Mouse (Mus musculus) neural tube, embryonic 14.5 days (tissue): ENCODE measurements around the gene Hist1h2aa. TPM values are rescaled to one million over a fixed set of nuclear protein-coding genes. Genes with fewer than 3 reads are reported as not detected.
A peak's percentile ranks its signal among the peaks of the same experiment; 100 is the strongest.

Source experiments
- ATAC-seq: fragments of 200-750 bp; cut with Nextera tagmentation; 2 replicates; pipeline ENCODE4 v1.8.0; 2017; ENCODE audit warnings: low read depth, mild to moderate bottlenecking, moderate TSS enrichment, moderate library complexity
- H3K27ac ChIP-seq: fragments of 300-500 bp; sonication (generic); 2 replicates; pipeline ENCODE4 v1.5.1; 2014; ENCODE audit warnings: low read depth, mild to moderate bottlenecking, control low read depth, low read length, moderate library complexity, mixed read lengths
- H3K27me3 ChIP-seq: fragments of 300-500 bp; sonication (generic); 2 replicates; pipeline ENCODE4 v1.6.1; 2014; ENCODE audit warnings: low read length; ENCODE audit not compliant: control insufficient read depth, insufficient read depth
- H3K36me3 ChIP-seq: fragments of 300-500 bp; sonication (generic); 2 replicates; pipeline ENCODE4 v1.6.1; 2014; ENCODE audit warnings: low read length, mixed read lengths; ENCODE audit not compliant: control insufficient read depth, insufficient read depth
- H3K4me1 ChIP-seq: fragments of 300-500 bp; sonication (generic); 2 replicates; pipeline ENCODE4 v1.6.1; 2014; ENCODE audit warnings: low read length; ENCODE audit not compliant: control insufficient read depth, insufficient read depth
- H3K4me2 ChIP-seq: fragments of 300-500 bp; sonication (generic); 2 replicates; pipeline ENCODE4 v1.6.1; 2014; ENCODE audit warnings: mild to moderate bottlenecking, low read depth, low read length, control low read depth
- H3K4me3 ChIP-seq: fragments of 300-500 bp; sonication (generic); 2 replicates; pipeline ENCODE4 v1.5.1; 2014; ENCODE audit warnings: low read depth, low read length, control low read depth, mixed read lengths
- H3K9ac ChIP-seq: fragments of 300-500 bp; sonication (generic); replicated peaks from 2 replicates; pipeline ENCODE4 v1.6.1; 2014; ENCODE audit warnings: low read depth, mild to moderate bottlenecking, control low read depth, low read length, mixed read lengths
- H3K9me3 ChIP-seq: fragments of 300-500 bp; sonication (generic); 2 replicates; pipeline ENCODE4 v1.6.1; 2016; ENCODE audit warnings: low read length; ENCODE audit not compliant: control insufficient read depth
- WGBS: fragments of 180-500 bp; shearing (Covaris S2); extraction: QIAGEN DNeasy Blood & Tissue Kit; methylation state at CpG from one replicate; pipeline ENCODE4 v1.1.7; 2014; 5-methylcytosine and 5-hydroxymethylcytosine counted together
- polyA plus RNA-seq: library from polyadenylated mRNA; unstranded; fragments of >200 nt; fragmentation: Nextera tagmentation; extraction: Ambion mirVana; gene quantifications from 2 replicates; pipeline ENCODE4 v1.2.1, GENCODE M21; 2014

Hist1h2aa gene
- polyA plus RNA-seq, 1 experiment from 2014 or later, result not detected

DNA sequence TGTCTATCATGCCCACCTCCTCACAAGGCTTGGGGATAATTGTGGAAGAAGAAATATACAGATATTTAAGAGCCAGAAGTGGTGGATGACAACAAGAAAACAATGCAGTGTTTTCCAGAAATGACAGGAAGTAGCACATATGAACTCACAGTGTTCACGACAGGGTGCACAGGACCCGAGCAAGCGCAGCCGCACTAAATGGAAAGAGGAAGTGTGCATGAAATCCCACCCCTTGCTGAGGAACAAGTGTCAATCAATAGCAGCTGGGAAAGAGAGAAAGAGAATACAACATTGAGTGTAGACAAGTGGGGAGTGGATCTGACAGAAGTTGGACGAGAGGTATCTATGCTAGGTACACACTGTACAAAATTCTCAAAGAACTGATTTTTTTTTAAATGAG lies 22.9 kb upstream of the Hist1h2aa start:
- no peak for ATAC-seq
- H3K4me3 ChIP-seq, result no peak overlapping the region
- H3K36me3 ChIP-seq, result no peaks in the 10 kb centered on the region
- no peak overlapping the region for H3K9ac ChIP-seq
- no peaks in the 10 kb centered on the region for H3K9me3 ChIP-seq
- H3K27me3 ChIP-seq, result no peaks in the 10 kb centered on the region
- no peak overlapping the region for H3K4me2 ChIP-seq
- WGBS, result 86% methylated on average over 5 of the region's 5 CpGs
- no peak overlapping the region for H3K27ac ChIP-seq
- no peaks in the 10 kb centered on the region for H3K4me1 ChIP-seq

DNA sequence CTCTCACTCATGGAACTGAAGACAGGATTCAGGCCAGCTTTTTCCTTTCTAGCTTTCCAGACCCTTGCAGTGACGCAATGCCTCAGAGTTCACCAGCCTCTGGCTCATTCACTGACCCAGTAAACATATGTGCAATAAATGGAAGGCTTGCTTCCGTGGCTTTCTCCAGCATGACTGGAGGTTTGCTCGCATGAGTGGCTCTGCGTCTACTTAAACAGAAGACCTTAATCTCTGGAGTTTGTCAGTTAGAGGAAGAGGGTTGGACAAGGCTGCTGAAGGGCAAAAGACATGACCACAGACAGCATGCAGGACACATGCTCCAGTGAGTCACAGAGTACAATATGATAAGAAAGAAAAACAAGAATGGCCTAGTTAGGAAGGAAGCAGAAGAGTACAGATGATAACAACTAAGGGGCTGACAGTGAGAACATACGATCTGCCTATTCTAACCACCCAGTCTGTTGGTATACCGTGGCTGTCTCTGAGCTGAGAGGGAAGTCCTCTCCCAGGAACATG lies 20.4 kb upstream of the Hist1h2aa start:
- no peaks in the 10 kb centered on the region for H3K36me3 ChIP-seq
- no peaks in the 10 kb centered on the region for H3K4me1 ChIP-seq
- no peaks in the 10 kb centered on the region for H3K9me3 ChIP-seq
- WGBS, result 40% methylated on average over 6 of the region's 6 CpGs
- no peak overlapping the region for H3K9ac ChIP-seq
- no peak overlapping the region for H3K27ac ChIP-seq
- no peak for ATAC-seq
- no peaks in the 10 kb centered on the region for H3K27me3 ChIP-seq
- H3K4me2 ChIP-seq, result no peak overlapping the region
- no peak overlapping the region for H3K4me3 ChIP-seq

DNA sequence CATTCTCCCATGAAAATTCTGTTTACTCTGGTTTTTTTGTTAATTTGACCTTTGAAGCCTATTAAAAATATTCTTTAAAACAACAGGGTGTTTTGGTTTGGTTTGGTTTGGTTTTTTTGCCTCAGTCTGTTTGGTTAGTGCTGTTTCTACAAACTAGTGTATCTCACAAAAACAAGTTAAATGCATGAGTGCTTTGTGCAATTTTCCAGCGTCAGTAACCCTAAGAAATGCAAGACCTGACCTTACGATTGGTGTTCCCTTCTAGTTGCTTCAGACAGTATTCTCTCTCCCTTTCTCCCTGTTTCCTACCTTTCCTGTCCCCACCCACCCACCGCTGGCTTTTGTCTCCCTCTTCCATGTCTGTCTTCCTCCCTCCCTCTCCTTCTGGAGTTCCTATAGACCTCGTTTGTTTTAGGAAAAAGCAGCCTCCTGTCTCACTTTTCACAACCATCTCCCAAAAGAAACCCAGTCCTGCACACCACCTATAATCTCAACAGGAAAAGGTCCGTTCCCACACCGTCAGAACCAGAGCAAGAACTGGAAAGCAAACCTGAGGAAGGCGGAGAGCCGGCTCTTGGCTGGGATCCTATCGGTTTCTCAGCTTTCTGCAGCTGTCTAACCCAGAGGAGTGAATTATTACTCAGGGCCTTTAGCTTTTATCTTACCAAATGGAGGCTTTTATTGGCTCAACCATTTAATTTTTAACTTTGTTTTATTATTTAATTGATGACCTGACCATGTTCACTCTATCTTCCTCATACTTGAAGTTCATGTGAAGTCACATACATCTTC lies 19.7 kb upstream of the Hist1h2aa start, which contains the start of gene Slc17a4:
Gene Slc17a4, minus strand, starts transcription at position 634 of the 792 bp plus-strand sequence.
- Histone ChIP-seq H3K27me3 (no peaks in the 10 kb centered on the region), H3K9ac (no peak within 1 kb of the TSS), H3K4me2 (no peak within 1 kb of the TSS), H3K36me3 (no peaks in the 10 kb centered on the region), H3K4me3 (no peak within 1 kb of the TSS), H3K27ac (no peak within 1 kb of the TSS), H3K4me1 (no peaks in the 10 kb centered on the region), H3K9me3 (no peaks in the 10 kb centered on the region)
- WGBS, result 64% methylated on average over 9 of the region's 9 CpGs
- no peak for ATAC-seq

DNA sequence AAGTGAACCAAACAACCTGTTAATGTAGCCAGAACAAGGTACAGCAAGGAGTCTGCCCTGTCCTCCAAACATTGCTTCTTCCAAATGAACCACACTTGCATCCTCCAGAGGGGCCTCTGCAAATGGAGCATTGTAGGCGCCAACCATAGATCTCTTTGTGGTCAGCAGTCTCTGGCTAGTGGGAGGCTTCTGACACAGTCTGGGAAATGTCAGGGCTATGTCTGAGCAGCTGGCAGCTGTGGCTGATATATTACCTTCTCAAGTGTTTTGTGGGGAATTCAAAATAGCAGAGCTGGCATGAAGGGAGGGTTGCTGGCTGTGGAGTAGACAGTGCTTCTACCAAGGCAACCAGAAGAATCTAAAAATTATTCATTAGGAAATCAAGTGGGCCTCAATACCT lies 18.1 kb upstream of the Hist1h2aa start:
- Histone ChIP-seq H3K27me3 (no peaks in the 10 kb centered on the region), H3K27ac (no peak overlapping the region), H3K4me2 (no peak overlapping the region), H3K36me3 (no peaks in the 10 kb centered on the region), H3K9ac (no peak overlapping the region), H3K4me3 (no peak overlapping the region), H3K9me3 (no peaks in the 10 kb centered on the region), H3K4me1 (no peaks in the 10 kb centered on the region)
- ATAC-seq, result peak; percentile 28; the same call in 1 of the 2 replicates
- 73% methylated on average over 1 of the region's 1 CpGs for WGBS

GRCm38 (mm10) chr13:23917674-23918073 lies 16.6 kb upstream of the Hist1h2aa start:
- Histone ChIP-seq H3K36me3 (no peaks in the 10 kb centered on the region), H3K4me2 (no peak overlapping the region), H3K9ac (no peak overlapping the region), H3K4me3 (no peak overlapping the region), H3K4me1 (no peaks in the 10 kb centered on the region), H3K27ac (no peak overlapping the region), H3K27me3 (no peaks in the 10 kb centered on the region), H3K9me3 (no peaks in the 10 kb centered on the region)
- ATAC-seq, result no peak
- 79% methylated on average over 4 of the region's 4 CpGs for WGBS

DNA sequence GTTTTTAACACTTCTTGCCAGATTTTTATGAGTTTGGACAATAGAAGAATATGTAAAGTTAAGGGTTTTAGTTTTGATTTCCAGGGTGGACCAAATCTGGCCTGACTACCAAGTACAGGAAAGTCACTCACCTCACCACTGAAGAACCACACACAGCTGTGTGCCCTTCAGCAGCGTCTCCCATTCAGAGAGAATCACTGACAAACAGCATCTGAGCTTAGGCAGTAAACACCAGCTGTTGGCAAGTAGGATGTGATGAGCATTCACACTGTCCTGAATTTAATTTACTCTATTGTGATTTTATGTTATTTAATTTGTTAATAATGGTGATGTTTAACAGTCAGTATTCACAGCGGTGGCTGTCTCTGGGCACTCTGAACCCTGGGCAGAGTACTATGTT lies 8.5 kb upstream of the Hist1h2aa start:
- no peak for ATAC-seq
- H3K9ac ChIP-seq, result no peak overlapping the region
- WGBS, result 50% methylated on average over 2 of the region's 2 CpGs
- no peaks in the 10 kb centered on the region for H3K36me3 ChIP-seq
- no peaks in the 10 kb centered on the region for H3K9me3 ChIP-seq
- no peak overlapping the region for H3K4me3 ChIP-seq
- H3K27me3 ChIP-seq, result no peaks in the 10 kb centered on the region
- H3K27ac ChIP-seq, result no peak overlapping the region
- H3K4me1 ChIP-seq, result no peaks in the 10 kb centered on the region
- no peak overlapping the region for H3K4me2 ChIP-seq

DNA sequence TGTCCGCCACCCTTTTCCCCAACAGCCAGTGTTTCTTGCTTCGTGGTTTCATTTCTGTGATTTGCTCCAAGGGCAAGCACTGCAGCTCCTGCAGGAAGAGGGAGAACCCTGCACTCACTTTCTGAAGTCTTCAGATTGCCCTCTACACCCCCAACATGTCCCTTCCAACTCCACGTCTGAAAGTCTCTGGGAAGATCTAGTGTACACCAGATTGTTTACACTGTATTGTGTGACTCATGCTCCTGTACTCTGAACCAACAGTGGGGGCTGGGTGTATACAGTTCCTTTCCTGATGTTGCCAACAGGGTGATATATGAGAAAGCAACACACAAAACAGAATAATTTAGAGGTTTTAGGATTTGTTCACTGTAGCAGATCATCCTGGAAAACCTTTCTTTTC lies 5.6 kb upstream of the Hist1h2aa start:
- WGBS, result 76% methylated on average over 3 of the region's 3 CpGs
- H3K4me3 ChIP-seq, result no peak overlapping the region
- no peak overlapping the region for H3K27ac ChIP-seq
- H3K9ac ChIP-seq, result no peak overlapping the region
- H3K27me3 ChIP-seq, result no peaks in the 10 kb centered on the region
- no peaks in the 10 kb centered on the region for H3K4me1 ChIP-seq
- H3K36me3 ChIP-seq, result no peaks in the 10 kb centered on the region
- no peak overlapping the region for H3K4me2 ChIP-seq
- no peaks in the 10 kb centered on the region for H3K9me3 ChIP-seq
- no peak for ATAC-seq

DNA sequence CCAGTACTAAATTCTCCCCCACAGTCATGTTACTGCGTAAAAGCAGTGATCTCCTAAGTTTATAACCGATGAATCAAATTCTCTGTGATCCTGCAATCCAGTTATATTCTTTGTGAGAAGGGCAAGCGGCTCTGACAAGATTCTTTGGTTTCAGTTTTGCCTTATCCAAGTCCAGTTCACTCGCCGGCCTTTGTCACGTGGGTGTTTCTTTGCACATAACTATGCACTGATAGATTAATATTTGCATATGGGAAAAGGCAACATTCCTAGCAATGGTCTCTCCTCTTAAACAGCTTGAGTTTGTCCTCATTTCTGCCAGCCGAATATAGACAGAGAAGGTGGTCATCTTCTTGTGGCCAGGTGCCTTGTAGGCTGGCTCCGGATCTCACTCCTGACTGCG lies 3.8 kb upstream of the Hist1h2aa start:
- no peaks in the 10 kb centered on the region for H3K9me3 ChIP-seq
- no peak overlapping the region for H3K9ac ChIP-seq
- no peaks in the 10 kb centered on the region for H3K4me1 ChIP-seq
- H3K4me2 ChIP-seq, result no peak overlapping the region
- H3K4me3 ChIP-seq, result no peak overlapping the region
- no peaks in the 10 kb centered on the region for H3K36me3 ChIP-seq
- no peak overlapping the region for H3K27ac ChIP-seq
- no peak for ATAC-seq
- no peaks in the 10 kb centered on the region for H3K27me3 ChIP-seq
- WGBS, result 95% methylated on average over 9 of the region's 9 CpGs

GRCm38 (mm10) chr13:23930904-23931303 lies 3.4 kb upstream of the Hist1h2aa start:
- no peak overlapping the region for H3K4me3 ChIP-seq
- no peak overlapping the region for H3K4me2 ChIP-seq
- H3K4me1 ChIP-seq, result no peaks in the 10 kb centered on the region
- no peak overlapping the region for H3K9ac ChIP-seq
- no peak overlapping the region for H3K27ac ChIP-seq
- H3K9me3 ChIP-seq, result no peaks in the 10 kb centered on the region
- no peak for ATAC-seq
- 81% methylated on average over 11 of the region's 11 CpGs for WGBS
- no peaks in the 10 kb centered on the region for H3K36me3 ChIP-seq
- H3K27me3 ChIP-seq, result no peaks in the 10 kb centered on the region
